Mouse (Mus musculus) CH12.LX (cell line): ENCODE measurements around the gene Cdh13. TPM values are rescaled to one million over a fixed set of nuclear protein-coding genes. Genes with fewer than 3 reads are reported as not detected.

Source experiments
- DNase-seq: peaks from one replicate; pipeline ENCODE4 v3.0.0-alpha.2; 2013; ENCODE audit errors: extremely low read depth
- H3K27ac ChIP-seq: 2 replicates; pipeline ENCODE4 v1.5.1; 2012; ENCODE audit warnings: low read depth, mild to moderate bottlenecking, control low read depth, moderate library complexity; ENCODE audit not compliant: insufficient read depth
- H3K27me3 ChIP-seq: replicated peaks from 2 replicates; pipeline ENCODE3; 2012; ENCODE audit warnings: inconsistent platforms
- H3K36me3 ChIP-seq, 2 experiments: replicated peaks in 1 of 2; 2 replicates each; pipeline versions ENCODE3 to v1.6.1; 2012; ENCODE audit warnings: inconsistent platforms in 1 of 2, low read length in 1 of 2, mild to moderate bottlenecking in 1 of 2, mixed read lengths in 1 of 2, moderate library complexity in 1 of 2; ENCODE audit not compliant: control insufficient read depth in 1 of 2, insufficient read depth in 1 of 2
- H3K4me1 ChIP-seq, 2 experiments: 2 replicates each; pipeline ENCODE4 v1.6.1; 2012; ENCODE audit warnings: inconsistent platforms in 1 of 2, moderate library complexity in 1 of 2; ENCODE audit not compliant: insufficient read depth in 2 of 2, control insufficient read depth in 1 of 2
- H3K4me2 ChIP-seq: 2 replicates; pipeline ENCODE4 v1.6.1; 2012; ENCODE audit warnings: low read depth, mild to moderate bottlenecking, control low read depth; ENCODE audit not compliant: poor library complexity, insufficient read depth, severe bottlenecking
- H3K4me3 ChIP-seq, 3 experiments: fragments of 150-350 bp in 1 of 3; sonication (generic) in 1 of 3; replicated peaks in 1 of 3; 2 replicates each; pipeline versions ENCODE3 to v1.5.1; 2011 to 2012; ENCODE audit warnings: low read depth in 2 of 3, low read length in 2 of 3, mild to moderate bottlenecking in 2 of 3, moderate library complexity in 2 of 3, control low read depth in 1 of 3, improper control_type of control experiment in 1 of 3, inconsistent platforms in 1 of 3, mixed read lengths in 1 of 3; ENCODE audit not compliant: poor library complexity in 1 of 3
- H3K79me2 ChIP-seq: replicated peaks from 2 replicates; pipeline ENCODE4 v1.6.1; 2012; ENCODE audit warnings: mild to moderate bottlenecking, moderate library complexity; ENCODE audit not compliant: control insufficient read depth, poor library complexity, insufficient read depth, severe bottlenecking; ENCODE audit errors: extremely low read depth
- H3K9ac ChIP-seq: 2 replicates; pipeline ENCODE4 v1.6.1; 2012; ENCODE audit warnings: low read depth, mild to moderate bottlenecking, control low read depth, moderate library complexity; ENCODE audit not compliant: insufficient read depth
- H3K9me3 ChIP-seq: replicated peaks from 2 replicates; pipeline ENCODE3; 2012; ENCODE audit warnings: low read length, inconsistent platforms, mixed read lengths
- BHLHE40 ChIP-seq: IDR thresholded peaks from 2 replicates; pipeline ENCODE4 v1.6.1; 2011; ENCODE audit warnings: mild to moderate bottlenecking, low read depth, low read length, improper control_type of control experiment
- ELF1 ChIP-seq: IDR thresholded peaks from 2 replicates; pipeline ENCODE4 v1.6.1; 2014; ENCODE audit warnings: low read depth, mild to moderate bottlenecking, inconsistent platforms, low read length, improper control_type of control experiment
- EP300 ChIP-seq: IDR thresholded peaks from 2 replicates; pipeline ENCODE4 v1.6.1; 2011; ENCODE audit warnings: low read length, improper control_type of control experiment
- GABPA ChIP-seq: IDR thresholded peaks from 2 replicates; pipeline ENCODE4 v1.6.1; 2012; ENCODE audit warnings: low read depth, low read length, improper control_type of control experiment, inconsistent platforms; ENCODE audit not compliant: insufficient replicate concordance
- IRF4 ChIP-seq: IDR thresholded peaks from 2 replicates; pipeline ENCODE4 v1.6.1; 2014; ENCODE audit warnings: low read depth, mild to moderate bottlenecking, inconsistent platforms, low read length, improper control_type of control experiment
- JUN ChIP-seq: IDR thresholded peaks from 2 replicates; pipeline ENCODE4 v1.6.1; 2011; ENCODE audit warnings: low read depth, mild to moderate bottlenecking, low read length, improper control_type of control experiment, moderate library complexity; ENCODE audit not compliant: insufficient read depth
- JUND ChIP-seq: conservative IDR thresholded peaks from 2 replicates; pipeline ENCODE4 v1.6.1; 2011; ENCODE audit warnings: low read depth, low read length, improper control_type of control experiment
- KAT2A ChIP-seq: IDR thresholded peaks from 2 replicates; pipeline ENCODE4 v1.6.1; 2012; ENCODE audit warnings: low read length, improper control_type of control experiment, inconsistent platforms; ENCODE audit not compliant: insufficient replicate concordance
- MAFK ChIP-seq: IDR thresholded peaks from 2 replicates; pipeline ENCODE4 v1.6.1; 2011; ENCODE audit warnings: low read length, improper control_type of control experiment; ENCODE audit not compliant: insufficient replicate concordance
- MAZ ChIP-seq: IDR thresholded peaks from 2 replicates; pipeline ENCODE4 v1.6.1; 2012; ENCODE audit warnings: low read depth, mild to moderate bottlenecking, inconsistent platforms, low read length, improper control_type of control experiment, moderate library complexity
- MYC ChIP-seq: IDR thresholded peaks from 2 replicates; pipeline ENCODE4 v1.6.1; 2011; ENCODE audit warnings: low read depth, mild to moderate bottlenecking, improper control_type of control experiment, low read length
- NELFE ChIP-seq: IDR thresholded peaks from 2 replicates; pipeline ENCODE4 v1.6.1; 2011; ENCODE audit warnings: low read depth, low read length, improper control_type of control experiment
- NRF1 ChIP-seq: IDR thresholded peaks from 2 replicates; pipeline ENCODE4 v1.6.1; 2014; ENCODE audit warnings: low read depth, mild to moderate bottlenecking, inconsistent platforms, low read length, improper control_type of control experiment, moderate library complexity
- POLR2A ChIP-seq: IDR thresholded peaks from 2 replicates; pipeline ENCODE4 v1.6.1; 2011; ENCODE audit warnings: low read depth, mild to moderate bottlenecking, improper control_type of control experiment, low read length
- POLR2AphosphoS2 ChIP-seq: IDR thresholded peaks from 2 replicates; pipeline ENCODE4 v1.6.1; 2011; ENCODE audit warnings: low read depth, low read length, improper control_type of control experiment
- RAD21 ChIP-seq: IDR thresholded peaks from 2 replicates; pipeline ENCODE4 v1.6.1; 2011; ENCODE audit warnings: low read depth, mild to moderate bottlenecking, low read length, improper control_type of control experiment, moderate library complexity
- RCOR1 ChIP-seq: conservative IDR thresholded peaks from 2 replicates; pipeline ENCODE4 v1.6.1; 2012; ENCODE audit warnings: low read depth, mild to moderate bottlenecking, inconsistent platforms, low read length, improper control_type of control experiment
- TBP ChIP-seq: conservative IDR thresholded peaks from 2 replicates; pipeline ENCODE4 v1.6.1; 2011; ENCODE audit warnings: low read depth, low read length, improper control_type of control experiment
- TCF12 ChIP-seq: IDR thresholded peaks from 2 replicates; pipeline ENCODE4 v1.6.1; 2014; ENCODE audit warnings: low read depth, mild to moderate bottlenecking, inconsistent platforms, low read length, improper control_type of control experiment
- UBTF ChIP-seq: IDR thresholded peaks from 2 replicates; pipeline ENCODE4 v1.6.1; 2012; ENCODE audit warnings: low read depth, mild to moderate bottlenecking, inconsistent platforms, low read length, improper control_type of control experiment, moderate library complexity
- USF1 ChIP-seq: IDR thresholded peaks from 2 replicates; pipeline ENCODE4 v1.6.1; 2014; ENCODE audit warnings: low read depth, mild to moderate bottlenecking, inconsistent platforms, low read length, improper control_type of control experiment
- USF2 ChIP-seq: conservative IDR thresholded peaks from 2 replicates; pipeline ENCODE4 v1.6.1; 2011; ENCODE audit warnings: low read depth, low read length, improper control_type of control experiment
- ZC3H11A ChIP-seq: IDR thresholded peaks from 2 replicates; pipeline ENCODE4 v1.6.1; 2012; ENCODE audit warnings: low read depth, mild to moderate bottlenecking, inconsistent platforms, low read length, improper control_type of control experiment
- ZMIZ1 ChIP-seq: IDR thresholded peaks from 2 replicates; pipeline ENCODE4 v1.6.1; 2012; ENCODE audit warnings: low read depth, mild to moderate bottlenecking, inconsistent platforms, low read length, improper control_type of control experiment
- dilution Hi-C: fragments of 300-500 bp; cut with MboI; formaldehyde crosslinking; loops from 2 replicates; pipeline ENCODE4 v1.14.3; 2020; ENCODE audit warnings: low sequenced_read_pairs; ENCODE audit not compliant: extremely low pct_unique_long_range_greater_than_20kb, extremely low pct_ligation_motif_present
- in situ Hi-C: fragments of 300-500 bp; cut with MboI; formaldehyde crosslinking; loops from 3 replicates; pipeline ENCODE4 v1.14.3; 2019; ENCODE audit warnings: low sequenced_read_pairs, low pct_ligation_motif_present, low pct_unique_long_range_greater_than_20kb, mixed read lengths
- polyA plus RNA-seq: library from polyadenylated mRNA; unstranded; fragments of >175 nt; gene quantifications from 2 replicates; pipeline ENCODE4 v1.2.1, GENCODE M21; 2012; ENCODE audit warnings: low read depth; ENCODE audit not compliant: insufficient read length
- total RNA-seq, 2 experiments: library from RNA; depleted of rRNA; stranded (reverse); fragments of 300-350 nt in 1 of 2; fragments of >200 nt in 1 of 2; gene quantifications; 2 replicates each; pipeline ENCODE4 v1.2.3; 2012 to 2014

The Cdh13 gene
- total and polyA plus RNA-seq, 3 experiments, result not detected

DNA sequence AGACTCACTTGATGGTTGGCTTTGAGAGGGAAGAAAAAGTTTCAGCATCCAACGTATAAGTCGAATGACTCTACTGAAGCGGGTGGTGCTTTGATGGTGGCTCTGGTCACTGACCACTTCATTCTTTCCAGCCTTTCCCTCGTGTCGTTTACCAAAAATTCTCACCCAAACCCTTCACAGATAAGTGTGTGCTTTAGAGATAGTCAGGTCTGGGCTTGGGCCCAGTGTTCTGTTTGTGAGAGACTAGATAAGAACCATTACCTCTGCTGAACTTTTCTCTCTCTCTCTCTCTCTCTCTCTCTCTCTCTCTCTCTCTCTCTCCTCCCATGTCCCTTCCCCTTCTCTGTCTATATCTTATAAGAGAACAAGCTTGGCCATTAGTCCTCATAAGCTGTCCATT is 342.9 kb downstream of the Cdh13 start:
- dilution Hi-C loops, result no loop called here
- peaks cover 81% of the 10 kb centered on the region for H3K9me3 ChIP-seq
- DNase-seq, result no peak

GRCm38 (mm10) chr8:118627737-118628136 is 344.2 kb downstream of the Cdh13 start:
- in situ Hi-C loops, result no loop called here
- peaks cover 84% of the 10 kb centered on the region for H3K9me3 ChIP-seq

More for the DNA sequence above, 342.9 kb downstream of the Cdh13 start:
- H3K9ac ChIP-seq, result no peak overlapping the region
- H3K4me1 ChIP-seq, result no peaks in the 10 kb centered on the region
- in situ Hi-C loops, result no loop called here
- no peak for TF ChIP-seq GABPA
- TF ChIP-seq TCF12, result no peak
- TF ChIP-seq MAZ, result no peak
- no peak for TF ChIP-seq KAT2A
- TF ChIP-seq UBTF, result no peak
- TF ChIP-seq MAFK, result no peak
- TF ChIP-seq ZC3H11A, result no peak
- TF ChIP-seq NRF1, result no peak
- no peak for TF ChIP-seq IRF4
- TF ChIP-seq ZMIZ1, result no peak
- no peak for TF ChIP-seq NELFE
- no peaks in the 10 kb centered on the region for H3K36me3 ChIP-seq
- H3K79me2 ChIP-seq, result no peaks in the 10 kb centered on the region
- H3K27ac ChIP-seq, result no peak overlapping the region
- no peaks in the 10 kb centered on the region for H3K27me3 ChIP-seq
- no peak overlapping the region for H3K4me3 ChIP-seq
- no peak overlapping the region for H3K4me2 ChIP-seq

DNA sequence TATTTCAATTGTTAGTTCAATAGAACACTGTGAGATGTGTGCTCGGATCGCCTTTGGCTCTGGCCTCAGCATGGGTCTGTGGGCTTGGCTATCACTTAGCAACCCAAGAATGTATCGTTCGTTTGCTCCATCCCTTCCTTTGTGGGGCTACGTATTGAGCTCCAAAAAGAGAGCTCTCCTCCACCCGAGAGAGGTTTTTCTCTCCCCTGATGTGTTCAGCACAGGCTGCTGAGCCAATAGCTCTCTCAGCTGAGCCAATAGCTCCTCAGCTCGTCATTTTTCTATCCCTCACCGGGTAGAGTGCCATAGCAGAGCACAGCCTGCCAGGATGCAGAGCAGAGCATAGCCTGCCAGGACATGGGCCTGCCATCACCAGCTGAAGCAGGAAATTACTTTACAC is 345.2 kb downstream of the Cdh13 start:
- in situ Hi-C loops, result no loop called here
- no peak overlapping the region for H3K27ac ChIP-seq
- no peaks in the 10 kb centered on the region for H3K36me3 ChIP-seq
- H3K4me3 ChIP-seq, result no peak overlapping the region
- no peak overlapping the region for H3K4me2 ChIP-seq
- no peaks in the 10 kb centered on the region for H3K79me2 ChIP-seq
- H3K9me3 ChIP-seq, result peaks cover 78% of the 10 kb centered on the region
- TF ChIP-seq ZC3H11A (no peak), POLR2AphosphoS2 (no peak), JUND (no peak), MYC (no peak), EP300 (no peak), RCOR1 (no peak), RAD21 (no peak), NRF1 (no peak), JUN (no peak), USF1 (no peak)
- TF ChIP-seq, all 38 proteins: peak for 0
- Histone ChIP-seq H3K27me3 (no peaks in the 10 kb centered on the region), H3K9ac (no peak overlapping the region), H3K4me1 (no peaks in the 10 kb centered on the region)
- dilution Hi-C loops, result no loop called here
- no peak for DNase-seq

More at GRCm38 (mm10) chr8:118627737-118628136, 344.2 kb downstream of the Cdh13 start:
- no peak for DNase-seq
- no peaks in the 10 kb centered on the region for H3K79me2 ChIP-seq
- H3K27ac ChIP-seq, result no peak overlapping the region
- H3K4me2 ChIP-seq, result no peak overlapping the region
- H3K9ac ChIP-seq, result no peak overlapping the region
- H3K27me3 ChIP-seq, result no peaks in the 10 kb centered on the region
- no peaks in the 10 kb centered on the region for H3K36me3 ChIP-seq
- no peak for TF ChIP-seq POLR2AphosphoS2
- no peak for TF ChIP-seq TBP
- no peak for TF ChIP-seq ELF1
- TF ChIP-seq MAFK, result no peak
- no peak for TF ChIP-seq JUND
- no peak for TF ChIP-seq USF2
- TF ChIP-seq MAZ, result no peak
- TF ChIP-seq NRF1, result no peak
- TF ChIP-seq BHLHE40, result no peak
- TF ChIP-seq POLR2A, result no peak
- H3K4me1 ChIP-seq, result no peaks in the 10 kb centered on the region
- dilution Hi-C loops, result no loop called here
- H3K4me3 ChIP-seq, result no peak overlapping the region
